Mouse (Mus musculus) urinary bladder, postnatal 36 days (tissue): ENCODE measurements around the gene Acsbg1.

Experiments used
- DNase-seq, 2 experiments: peaks; one replicate each; pipeline ENCODE4 v3.0.0; 2022; ENCODE audit warnings: low spot score in 2 of 2, mixed read lengths in 1 of 2

The Acsbg1 gene

GRCm38 (mm10) chr9:54671962-54672361, 10.3 kb upstream of the Acsbg1 start:
- no peak for DNase-seq

DNA sequence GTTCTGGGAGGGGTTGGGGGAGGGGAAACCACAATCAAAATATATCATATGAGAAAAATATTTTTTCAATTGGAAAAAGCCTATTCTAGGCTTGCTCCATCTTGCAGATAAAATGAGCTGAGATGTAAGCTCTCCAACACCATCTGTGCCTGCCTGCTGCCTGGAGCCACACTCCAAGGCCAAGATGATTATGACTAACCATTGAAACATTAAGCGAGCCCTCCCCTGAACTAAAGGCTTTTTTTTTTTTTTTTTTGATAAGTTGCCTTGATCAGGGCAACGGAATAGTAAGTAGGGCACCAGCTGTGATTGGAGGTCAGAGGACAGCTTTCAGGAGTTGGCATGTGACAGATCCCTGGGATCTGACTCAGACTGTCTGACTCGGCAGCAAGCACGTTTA, 6.8 kb upstream of the Acsbg1 start:
- DNase-seq = no peak

DNA sequence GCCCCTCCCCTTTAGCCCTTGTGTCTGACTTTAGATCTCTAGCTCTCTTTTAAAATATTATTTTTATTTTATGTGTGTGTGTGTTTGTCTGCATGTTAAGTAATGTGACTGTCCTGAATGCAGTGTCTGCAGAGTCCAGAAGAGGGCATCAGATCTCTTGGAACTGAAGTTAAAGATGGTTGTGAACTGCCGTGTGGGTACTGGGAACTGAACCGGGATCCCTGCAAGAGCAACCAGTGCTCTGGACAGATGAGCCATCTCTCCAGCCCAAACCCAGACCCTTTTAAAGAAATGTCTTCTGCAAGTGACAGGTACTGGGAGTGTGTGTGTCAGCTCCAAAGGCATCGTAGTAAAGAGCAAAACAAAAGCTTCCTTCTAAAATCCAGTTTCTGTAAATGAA, 4.4 kb upstream of the Acsbg1 start:
- no peak for DNase-seq

DNA sequence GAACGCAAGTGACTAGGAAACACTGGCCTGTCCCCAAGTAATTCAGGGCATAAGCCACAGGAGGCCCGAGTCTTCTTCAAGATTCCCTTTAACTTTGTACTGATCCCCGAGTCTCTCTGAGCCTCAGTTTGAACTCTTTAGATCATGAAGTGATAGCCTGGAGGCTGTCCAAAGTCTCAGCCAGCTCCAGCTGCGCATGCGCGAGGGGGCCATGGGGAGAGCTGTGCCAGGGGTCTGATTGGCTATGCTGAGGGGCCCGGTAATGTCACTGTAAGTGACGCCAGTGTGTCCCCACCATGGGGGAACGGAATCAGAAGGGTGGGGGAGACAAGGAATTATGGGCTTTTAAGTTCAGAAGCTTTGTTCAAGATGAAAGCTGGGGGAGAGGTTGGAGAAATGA, 2.7 kb upstream of the Acsbg1 start:
- DNase-seq = no peak

GRCm38 (mm10) chr9:54658773-54659172, 2.9 kb downstream of the Acsbg1 start:
- no peak for DNase-seq

GRCm38 (mm10) chr9:54656402-54656801, 5.3 kb downstream of the Acsbg1 start:
- no peak for DNase-seq

GRCm38 (mm10) chr9:54655846-54656245, 5.8 kb downstream of the Acsbg1 start:
- no peak for DNase-seq

DNA sequence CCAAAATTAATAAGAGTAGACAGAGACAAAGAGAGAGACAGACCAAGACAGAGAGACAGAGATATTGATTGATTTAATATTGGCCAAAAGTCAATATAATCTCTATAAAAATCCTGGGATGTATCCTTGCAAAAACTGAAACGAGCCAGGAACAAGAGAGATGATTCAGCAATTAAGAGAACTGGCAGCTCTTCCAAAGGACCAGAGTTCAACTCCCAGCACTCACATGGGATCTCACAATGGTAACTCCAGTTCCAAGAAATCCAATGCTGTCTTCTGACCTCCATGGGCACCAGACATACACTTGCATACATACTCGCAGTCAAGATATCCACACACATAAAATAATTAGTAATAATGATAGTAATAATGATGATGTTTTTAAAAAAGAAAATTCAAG, 8.9 kb downstream of the Acsbg1 start:
- DNase-seq = no peak

GRCm38 (mm10) chr9:54649360-54649759, 12.3 kb downstream of the Acsbg1 start:
- DNase-seq = no peak

DNA sequence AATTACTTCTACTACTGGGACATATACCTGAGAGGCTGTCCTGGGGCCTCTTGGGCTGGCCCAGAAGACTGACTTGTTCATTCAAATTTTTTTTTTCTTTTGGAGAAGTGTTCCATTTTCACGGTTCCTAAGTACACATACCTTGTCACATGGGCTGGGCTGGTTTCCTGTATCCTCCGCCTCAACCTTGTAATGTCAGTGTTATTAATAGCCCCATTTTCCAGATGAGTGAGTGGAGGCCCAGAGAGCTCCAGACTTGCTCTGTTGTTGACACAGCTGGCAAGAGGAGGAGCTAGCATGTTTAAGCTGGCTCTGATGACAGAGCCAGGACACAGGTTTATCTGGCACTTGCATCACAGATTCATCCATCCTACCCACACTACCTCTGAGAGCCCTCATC, 14.2 kb downstream of the Acsbg1 start:
- no peak for DNase-seq

DNA sequence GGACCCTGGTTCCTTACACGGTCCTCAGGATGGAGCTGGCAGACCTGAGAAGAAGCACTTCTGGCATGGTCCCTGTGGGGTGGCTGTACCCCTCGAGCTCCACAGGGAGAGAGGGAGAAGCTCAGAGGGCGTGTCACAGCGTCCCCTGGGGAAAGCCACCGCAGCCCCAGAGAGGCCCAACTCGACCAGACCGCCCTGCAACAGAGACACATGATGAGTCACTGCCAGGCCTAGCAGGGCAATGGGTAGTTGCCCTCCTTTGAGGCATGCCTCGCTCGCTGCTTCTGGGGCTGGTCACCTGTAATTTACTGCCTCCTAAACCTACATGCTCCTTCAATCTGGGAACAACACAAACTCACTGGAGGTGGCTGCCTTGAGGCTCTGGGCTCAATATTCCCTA, 15.4 kb downstream of the Acsbg1 start:
- no peak for DNase-seq

GRCm38 (mm10) chr9:54645530-54645929, 16.1 kb downstream of the Acsbg1 start:
- no peak for DNase-seq

GRCm38 (mm10) chr9:54643179-54643578, 18.5 kb downstream of the Acsbg1 start:
- peak; percentile 26 to 31 for DNase-seq

DNA sequence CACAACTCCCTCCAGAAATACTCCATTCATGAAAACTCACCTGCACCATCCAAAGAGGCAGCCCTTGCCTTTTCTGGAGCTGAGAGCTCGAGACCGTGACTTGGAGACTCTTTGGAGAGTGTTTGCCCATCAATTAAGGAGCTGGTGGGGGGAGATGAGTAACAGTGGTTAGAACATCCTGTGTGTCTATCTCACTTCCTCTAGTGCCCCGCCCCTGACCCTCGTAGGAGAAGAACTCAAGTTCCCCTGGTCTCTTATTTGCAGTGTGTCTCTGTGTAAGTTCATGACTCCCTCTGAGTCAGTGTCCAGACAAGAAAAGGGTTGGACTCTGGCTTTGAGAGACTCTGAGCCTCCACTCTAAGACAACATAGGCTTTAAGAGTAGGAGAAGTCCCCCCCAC, 19.1 kb downstream of the Acsbg1 start:
- DNase-seq = peak in 1 of 2 experiments; percentile 32

DNA sequence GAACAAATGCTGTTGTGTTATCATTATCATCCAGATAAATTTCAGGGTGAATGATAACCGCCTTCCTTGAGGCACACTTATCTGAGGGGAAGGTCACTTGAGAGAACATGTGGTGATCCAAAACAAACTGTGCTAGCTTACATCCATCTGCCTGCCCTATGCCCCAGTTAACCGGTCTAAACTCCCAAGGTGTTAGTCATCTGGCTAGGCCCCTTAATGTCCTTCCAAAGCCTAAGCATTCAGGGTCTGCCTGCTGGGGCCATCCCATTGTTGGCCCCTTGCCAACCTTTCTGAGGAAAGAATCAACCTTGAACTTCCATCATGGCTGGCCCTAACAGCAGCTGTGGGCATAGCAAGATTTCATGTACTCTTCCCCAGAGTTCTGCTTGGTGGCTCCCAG, 19.5 kb downstream of the Acsbg1 start:
- DNase-seq = no peak

DNA sequence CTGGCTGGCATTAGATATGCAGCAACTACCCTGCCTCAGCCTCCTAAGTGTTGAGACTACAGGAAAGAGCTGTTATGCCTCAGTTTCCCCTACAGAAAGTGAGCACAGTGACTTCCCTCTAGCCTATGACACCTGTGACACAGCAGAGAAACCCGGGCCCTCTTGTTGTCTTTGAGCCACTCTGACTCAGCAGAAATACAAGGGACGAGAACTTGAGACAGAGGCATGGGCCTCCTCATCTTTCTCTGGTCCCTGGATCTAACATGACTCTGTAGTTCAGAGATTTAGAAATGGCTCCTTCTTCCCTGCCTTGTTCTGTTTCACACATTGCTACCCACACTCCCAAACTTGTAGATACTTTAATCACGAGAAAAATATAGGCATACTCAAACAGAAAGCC, 20.1 kb downstream of the Acsbg1 start:
- DNase-seq = no peak

DNA sequence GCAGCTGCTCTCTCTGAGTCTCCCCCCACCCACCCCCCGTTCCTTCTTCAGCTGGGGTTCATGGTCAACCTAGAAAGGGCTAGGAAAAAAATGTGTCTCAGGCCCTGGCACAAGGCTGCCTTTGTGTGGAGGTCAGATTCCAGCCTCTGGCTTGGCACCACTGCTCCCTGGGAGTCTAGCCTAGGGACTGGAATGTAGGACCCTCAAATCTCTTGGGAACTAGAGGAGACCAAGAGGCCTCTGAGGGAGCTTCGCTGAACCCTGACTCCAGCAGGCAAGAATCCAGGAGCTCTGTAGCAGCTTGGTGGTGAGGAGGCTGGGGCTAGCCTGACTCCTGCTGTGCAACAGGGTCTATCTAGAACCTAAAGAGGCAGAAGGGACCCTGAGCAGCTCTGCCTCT, 22.5 kb downstream of the Acsbg1 start:
- no peak for DNase-seq

GRCm38 (mm10) chr9:54637510-54638314, 24.0 kb downstream of the Acsbg1 start:
- no peak for DNase-seq

DNA sequence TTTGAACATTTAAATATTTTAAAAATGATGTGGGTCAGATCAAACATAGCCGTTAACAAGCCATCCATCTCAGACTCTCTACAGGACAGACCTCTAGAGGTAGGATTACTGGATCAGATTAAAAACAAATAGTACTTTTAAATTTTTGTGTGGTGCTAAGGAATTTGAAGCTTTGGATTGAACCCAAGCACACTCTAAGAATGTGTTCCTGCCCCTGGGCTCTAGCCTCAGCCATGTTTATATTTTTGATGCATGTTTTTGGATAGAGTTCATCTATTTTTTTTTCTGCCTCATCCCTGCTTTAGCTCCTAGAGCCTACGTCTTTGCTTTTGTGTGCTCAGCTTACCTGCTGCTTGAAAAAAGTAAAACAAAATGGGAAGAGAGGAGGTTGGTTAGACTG, 28.3 kb downstream of the Acsbg1 start:
- no peak for DNase-seq

DNA sequence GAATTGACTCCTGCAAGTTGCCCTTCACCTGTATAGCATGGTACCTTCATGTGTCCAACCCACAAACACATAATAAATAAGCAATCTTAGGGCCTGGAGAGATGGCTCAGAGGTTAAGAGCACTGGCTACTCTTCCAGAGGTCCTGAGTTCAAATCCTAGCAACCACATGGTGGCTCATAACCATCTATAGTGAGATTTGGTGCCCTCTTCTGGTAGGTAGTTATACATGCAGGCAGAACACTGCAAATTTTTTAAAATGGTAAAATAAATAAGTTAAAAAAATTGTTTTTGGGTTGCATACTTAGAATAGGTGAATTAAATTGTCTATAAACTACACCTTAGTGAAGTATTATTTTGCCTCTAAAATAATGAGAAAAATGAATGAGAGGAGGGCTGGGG, 30.8 kb downstream of the Acsbg1 start:
- no peak for DNase-seq

- no peak for DNase-seq
These were observed 31.9 kb downstream of the Acsbg1 start for GRCm38 (mm10) chr9:54629613-54630261.

DNA sequence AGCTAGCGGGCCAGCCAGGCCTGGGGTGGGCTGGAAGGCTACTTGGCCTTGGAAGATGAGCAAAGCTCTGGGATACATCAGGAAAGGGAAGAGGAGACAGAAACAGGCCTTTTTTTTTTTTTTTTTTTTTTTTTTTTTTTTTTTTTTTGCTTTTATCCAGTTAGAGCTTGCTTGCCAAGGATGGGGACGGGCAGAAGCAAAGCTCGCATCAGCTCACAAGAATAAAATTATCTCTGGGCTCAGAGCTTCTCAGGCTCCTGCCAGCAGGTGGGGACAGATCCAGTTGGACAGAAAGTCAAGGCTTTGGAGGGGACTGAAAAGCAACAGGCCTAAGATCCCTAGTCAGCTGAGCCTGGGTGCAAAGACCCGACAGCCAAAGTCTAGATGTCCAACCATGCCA, 32.9 kb downstream of the Acsbg1 start:
- DNase-seq = no peak

- DNase-seq = no peak
These were observed 34.4 kb downstream of the Acsbg1 start for GRCm38 (mm10) chr9:54627240-54627639.
